Mouse (Mus musculus): ENCODE measurements around the gene Tfb2m.

Gene Tfb2m

DNA sequence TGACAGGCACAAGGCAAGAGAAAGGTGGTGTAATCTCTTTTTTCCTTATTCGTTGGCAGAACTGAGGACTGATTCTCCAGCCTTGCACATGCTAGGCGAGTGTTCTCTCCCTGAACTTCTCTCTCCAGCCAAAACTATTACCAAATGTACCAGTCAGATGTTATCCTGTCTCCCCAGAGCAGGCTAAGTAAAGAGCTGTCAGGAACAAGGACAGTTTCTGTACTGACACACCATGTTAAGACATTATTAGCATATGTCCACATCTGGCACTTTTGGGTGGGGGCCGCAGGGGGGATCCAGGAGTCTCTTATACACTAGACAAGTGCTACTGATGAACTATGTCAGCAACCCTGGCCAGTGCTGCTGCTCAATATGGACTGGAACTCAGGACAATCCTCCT is 10.9 kb upstream of the Tfb2m start:
- DNase-seq (ENCODE audit: low spot score), result no peak

- no peak for DNase-seq (ENCODE audit: low spot score)
Observed at GRCm38 (mm10) chr1:179553949-179554347, 7.9 kb upstream of the Tfb2m start.

GRCm38 (mm10) chr1:179553197-179553948 is 7.3 kb upstream of the Tfb2m start:
- DNase-seq (ENCODE audit: low spot score), result no peak

GRCm38 (mm10) chr1:179552751-179553150 is 6.7 kb upstream of the Tfb2m start:
- DNase-seq (ENCODE audit: low spot score), result no peak

DNA sequence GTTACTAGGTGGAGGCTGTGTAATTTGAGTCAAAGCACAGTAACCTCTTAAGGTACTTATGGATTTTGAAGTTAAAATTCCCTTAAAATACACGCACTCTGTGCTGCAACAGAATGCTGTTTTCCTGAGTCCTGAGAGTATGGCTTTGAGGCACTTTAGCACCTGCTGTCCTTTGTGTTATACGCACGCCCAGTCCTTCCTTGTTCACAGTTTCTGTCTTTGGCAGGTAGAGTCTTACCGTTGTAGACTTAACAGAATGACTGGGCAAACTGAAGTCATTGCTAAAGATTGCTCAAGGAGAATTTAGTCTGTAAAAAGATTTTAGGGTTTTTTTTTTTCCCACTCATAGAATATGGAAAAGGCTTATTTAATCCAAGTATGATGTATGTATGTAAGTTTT is 5.9 kb upstream of the Tfb2m start:
- DNase-seq (ENCODE audit: low spot score), result no peak

- no peak for DNase-seq (ENCODE audit: low spot score)
Observed at GRCm38 (mm10) chr1:179551336-179551735, 5.3 kb upstream of the Tfb2m start.

DNA sequence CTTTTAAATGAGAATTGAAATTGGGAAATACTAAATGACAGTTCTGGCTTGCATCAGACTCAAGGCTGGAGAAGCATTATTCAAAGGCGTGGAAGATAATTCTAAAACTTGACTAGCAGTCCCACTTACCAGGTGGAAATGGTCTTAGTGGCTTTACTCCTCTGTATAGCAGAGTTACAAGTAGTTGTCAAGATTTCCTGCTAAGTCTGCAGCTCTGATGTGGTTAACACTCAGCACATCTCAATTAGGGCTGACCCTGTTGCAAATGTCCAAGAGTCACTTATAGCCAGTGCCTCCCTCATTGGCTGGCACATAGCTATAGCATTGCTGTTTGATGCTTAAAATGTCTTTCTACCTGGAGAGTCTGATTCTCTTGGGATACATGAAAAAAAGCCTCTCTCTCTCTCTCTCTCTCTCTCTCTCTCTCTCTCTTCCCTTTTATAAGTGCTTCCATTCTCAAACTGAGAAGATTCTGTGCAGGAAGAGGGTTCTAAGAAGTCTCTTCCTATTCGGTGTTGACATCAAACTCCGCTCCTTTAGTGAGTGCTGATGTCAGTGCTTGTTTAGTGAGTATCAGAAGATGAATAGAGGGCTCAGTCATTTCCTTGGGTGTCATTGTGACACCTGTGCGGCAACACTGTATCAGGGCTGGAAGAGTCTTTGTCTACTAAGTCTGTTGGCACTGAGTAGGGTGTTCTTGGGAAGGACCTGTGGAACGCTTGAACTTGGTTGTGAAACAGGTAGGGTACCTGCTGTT is 3.1 kb upstream of the Tfb2m start:
- no peak for DNase-seq (ENCODE audit: low spot score)

- no peak for DNase-seq (ENCODE audit: low spot score)
Observed at GRCm38 (mm10) chr1:179548220-179548619, 2.2 kb upstream of the Tfb2m start.

DNA sequence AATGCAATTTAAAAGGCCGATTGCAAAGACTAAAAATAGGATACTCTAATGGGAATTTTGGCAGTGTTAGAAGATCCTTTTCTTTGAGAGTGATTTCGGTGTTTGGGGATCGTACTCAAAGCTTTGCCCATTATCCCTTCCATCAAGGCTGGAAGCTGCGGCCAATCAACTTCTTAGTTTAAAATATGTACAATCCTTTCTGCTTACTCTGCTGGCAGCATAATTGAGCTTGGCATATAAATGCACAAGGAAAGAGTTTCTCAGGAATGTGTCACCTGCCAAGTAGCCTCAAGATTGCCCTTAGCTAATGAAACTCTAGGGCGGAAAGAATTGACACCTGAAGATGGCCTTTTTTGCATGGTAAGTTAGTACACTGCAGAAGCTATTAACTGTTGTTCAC is 1.1 kb upstream of the Tfb2m start:
- no peak for DNase-seq (ENCODE audit: low spot score)

DNA sequence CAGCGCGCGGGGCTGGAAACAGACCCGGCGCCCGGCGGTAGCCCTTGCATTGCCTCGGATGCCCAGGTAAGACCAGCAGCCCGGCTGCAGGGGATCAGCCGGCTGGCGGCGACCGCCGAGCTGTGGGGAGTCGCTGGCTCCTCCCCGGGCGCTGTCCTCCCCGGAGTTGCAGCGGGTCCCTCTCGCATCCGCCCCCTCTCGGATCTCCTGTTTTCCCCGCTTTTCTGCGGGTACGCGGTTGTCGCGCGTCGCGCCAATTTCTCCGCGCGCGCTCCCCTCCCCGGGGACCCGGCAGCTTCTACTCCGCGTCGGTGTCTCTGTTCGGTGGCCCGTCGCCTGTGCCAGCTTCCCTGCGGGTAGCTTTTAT is 467 bp upstream of the Tfb2m start:
- DNase-seq (ENCODE audit: low spot score), result no peak

DNA sequence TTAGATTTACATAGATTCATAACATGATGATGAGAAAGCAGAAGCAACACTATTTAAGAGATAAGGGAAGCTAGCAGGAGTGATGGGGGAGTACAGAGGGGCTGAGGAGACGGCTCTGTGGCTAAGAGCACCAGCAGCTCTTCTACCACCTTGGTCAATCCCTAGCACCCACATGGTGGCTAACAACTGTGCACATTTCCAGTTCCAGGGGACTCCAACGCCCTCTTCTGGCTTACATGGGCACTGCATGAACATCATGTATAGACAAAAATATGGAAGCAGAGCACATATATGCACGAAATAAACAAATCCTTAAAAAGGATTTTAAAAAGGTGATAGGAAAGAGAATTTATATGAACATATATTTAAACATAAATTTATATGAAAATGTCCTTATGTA is 4.6 kb downstream of the Tfb2m start:
- no peak for DNase-seq (ENCODE audit: low spot score)

DNA sequence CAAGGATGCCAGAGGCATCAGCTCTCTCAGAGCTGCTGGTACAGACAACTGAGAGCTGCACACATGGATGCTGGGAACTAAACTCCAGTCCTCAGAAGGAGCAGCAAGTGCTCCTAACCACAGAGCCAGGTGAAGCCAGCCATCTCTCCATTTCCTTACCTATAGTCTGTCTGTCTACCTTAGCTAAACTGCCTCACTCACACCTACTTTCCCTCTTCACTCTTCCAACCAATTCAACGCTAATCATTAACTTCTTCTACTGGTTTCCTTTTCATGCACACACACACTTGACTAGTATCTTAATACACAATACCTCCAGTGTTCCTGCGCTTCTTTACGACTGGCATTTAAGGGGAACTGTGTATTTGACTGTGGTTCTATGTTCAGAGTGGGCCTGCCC is 6.2 kb downstream of the Tfb2m start:
- DNase-seq (ENCODE audit: low spot score), result no peak

DNA sequence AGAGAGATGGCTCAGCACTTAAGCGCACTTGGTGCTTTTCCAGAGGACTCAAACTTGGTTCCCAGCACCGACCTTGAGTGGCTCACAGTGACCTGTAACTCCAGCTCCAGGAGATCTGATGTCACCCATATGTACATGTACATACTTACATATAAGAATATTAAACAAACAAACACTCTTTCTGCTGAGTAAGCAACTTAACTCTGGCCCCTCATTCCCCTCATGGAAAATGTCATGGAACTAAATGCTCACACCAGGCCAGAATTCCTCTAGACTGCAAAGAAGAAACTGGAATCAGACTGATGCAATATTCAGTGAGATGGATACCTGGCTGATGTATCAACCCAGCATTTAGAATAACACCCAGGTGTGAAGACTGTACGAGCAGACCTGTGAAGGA is 7.0 kb downstream of the Tfb2m start:
- DNase-seq (ENCODE audit: low spot score), result no peak

DNA sequence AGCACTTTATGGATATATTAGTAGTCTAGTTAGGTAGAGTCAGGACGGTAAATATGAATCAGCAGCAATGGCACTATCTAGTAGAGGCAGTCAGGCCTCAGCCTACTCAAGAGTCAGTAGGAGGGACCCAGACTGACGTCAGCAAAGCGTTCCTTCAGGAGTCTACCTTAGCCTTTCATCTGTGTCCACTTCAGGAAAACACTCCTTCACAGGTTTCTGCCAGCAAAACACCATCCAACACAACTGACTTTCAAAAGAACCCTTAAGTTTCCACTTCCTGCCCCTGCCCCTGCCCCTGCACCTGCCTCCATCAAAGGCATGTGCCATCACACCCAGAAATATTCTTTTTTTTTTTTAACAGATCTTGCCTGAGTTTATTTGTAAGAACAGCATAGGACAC is 26.2 kb downstream of the Tfb2m start:
- no peak for DNase-seq (ENCODE audit: low spot score)

DNA sequence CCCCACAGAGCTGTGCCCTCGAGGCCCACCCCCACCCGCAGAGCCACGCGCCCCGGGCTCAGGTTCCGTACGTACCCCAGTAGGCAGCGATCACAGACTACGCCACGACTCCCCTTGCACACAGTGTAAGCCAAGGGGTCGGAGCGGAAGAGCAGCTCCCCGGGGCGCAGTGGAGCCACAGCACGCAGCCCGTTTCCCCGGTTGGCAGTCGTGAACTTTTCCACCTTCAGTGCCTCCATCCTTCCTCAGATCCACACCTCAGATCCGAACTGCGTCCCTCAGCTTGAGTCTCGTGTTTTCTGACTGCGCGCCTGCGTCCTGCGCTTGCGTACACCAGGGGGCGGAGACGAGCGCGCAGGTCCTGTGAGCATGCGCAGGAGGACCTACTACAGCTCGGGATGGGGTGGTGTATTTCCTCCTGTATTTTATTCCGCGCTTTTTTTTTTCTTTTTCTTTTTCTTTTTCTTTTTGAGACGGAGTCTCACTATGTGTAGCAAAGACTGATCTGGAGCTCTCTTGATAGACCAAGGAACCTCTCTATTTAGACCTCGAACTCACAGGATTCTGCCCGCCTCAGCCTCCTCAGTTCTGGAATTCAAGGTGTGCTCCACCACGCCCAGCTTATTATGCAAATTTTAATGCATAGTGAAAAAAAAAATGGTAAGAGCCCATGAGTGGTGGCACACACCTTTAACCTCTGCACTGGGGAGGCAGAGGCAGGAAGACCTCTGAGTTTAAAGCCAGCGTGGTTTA is 28.2 kb downstream of the Tfb2m start, which contains the start of gene Smyd3:
Gene Smyd3, minus strand, starts transcription at position 329 of the 753 bp plus-strand sequence.
- peak; percentile 78 for DNase-seq (ENCODE audit: low spot score)

DNA sequence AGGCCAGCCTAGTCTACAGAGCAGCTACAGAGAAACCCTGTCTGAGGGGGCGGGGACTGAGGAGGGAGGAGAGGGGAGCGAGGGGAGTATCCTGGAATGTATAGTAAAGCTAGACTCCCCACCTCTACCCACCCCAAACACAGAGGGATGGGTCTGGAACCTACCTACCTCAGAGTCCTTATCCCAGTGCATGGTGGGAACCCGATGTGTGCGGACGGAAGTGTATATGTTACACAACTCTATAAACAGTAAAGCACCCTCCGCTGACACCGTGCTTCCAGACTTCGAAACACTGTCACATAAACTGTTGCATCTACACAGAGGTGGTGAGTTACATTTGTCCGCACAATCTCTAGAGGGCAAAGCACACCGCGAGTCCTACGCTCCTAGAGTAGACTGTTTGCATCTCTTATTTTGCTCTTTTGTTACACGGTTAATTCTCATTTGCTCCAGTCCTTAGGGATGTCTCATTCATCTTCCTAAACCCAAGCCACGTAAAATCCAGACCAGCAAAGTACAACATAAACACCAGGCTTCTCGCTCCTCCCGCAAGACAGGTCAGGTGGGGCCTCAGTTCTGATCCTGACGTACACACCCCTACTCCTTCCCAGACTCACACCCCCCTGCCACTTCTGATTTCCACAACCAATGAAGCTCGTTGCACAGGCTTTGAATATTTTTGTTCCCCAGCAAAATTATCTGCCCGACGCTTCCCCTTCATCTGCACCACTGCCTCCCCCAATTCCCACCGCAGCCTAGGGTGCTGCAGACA is 28.9 kb downstream of the Tfb2m start:
- DNase-seq (ENCODE audit: low spot score), result peak; percentile 7

DNA sequence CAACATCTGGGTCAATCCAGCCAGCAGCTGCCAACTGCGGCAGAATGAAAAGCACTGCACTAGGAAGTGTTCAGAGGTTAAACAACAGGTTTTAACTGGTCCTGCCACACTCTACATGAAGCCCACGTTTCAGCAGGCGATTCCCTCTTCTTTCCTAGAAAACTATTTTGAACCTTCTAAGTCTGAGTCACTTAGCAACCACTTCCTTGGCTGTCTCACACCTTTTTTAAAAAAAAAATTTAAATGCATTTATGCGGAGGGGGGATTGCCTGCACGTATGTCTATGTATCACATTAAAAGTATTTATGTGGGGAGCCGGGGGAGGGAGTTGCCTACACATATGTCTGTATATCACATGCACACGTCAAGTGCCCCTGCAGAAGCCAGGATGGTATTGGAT is 34.2 kb downstream of the Tfb2m start:
- DNase-seq (ENCODE audit: low spot score), result no peak

- no peak for DNase-seq (ENCODE audit: low spot score)
Observed at GRCm38 (mm10) chr1:179510546-179511340, 35.3 kb downstream of the Tfb2m start.

DNA sequence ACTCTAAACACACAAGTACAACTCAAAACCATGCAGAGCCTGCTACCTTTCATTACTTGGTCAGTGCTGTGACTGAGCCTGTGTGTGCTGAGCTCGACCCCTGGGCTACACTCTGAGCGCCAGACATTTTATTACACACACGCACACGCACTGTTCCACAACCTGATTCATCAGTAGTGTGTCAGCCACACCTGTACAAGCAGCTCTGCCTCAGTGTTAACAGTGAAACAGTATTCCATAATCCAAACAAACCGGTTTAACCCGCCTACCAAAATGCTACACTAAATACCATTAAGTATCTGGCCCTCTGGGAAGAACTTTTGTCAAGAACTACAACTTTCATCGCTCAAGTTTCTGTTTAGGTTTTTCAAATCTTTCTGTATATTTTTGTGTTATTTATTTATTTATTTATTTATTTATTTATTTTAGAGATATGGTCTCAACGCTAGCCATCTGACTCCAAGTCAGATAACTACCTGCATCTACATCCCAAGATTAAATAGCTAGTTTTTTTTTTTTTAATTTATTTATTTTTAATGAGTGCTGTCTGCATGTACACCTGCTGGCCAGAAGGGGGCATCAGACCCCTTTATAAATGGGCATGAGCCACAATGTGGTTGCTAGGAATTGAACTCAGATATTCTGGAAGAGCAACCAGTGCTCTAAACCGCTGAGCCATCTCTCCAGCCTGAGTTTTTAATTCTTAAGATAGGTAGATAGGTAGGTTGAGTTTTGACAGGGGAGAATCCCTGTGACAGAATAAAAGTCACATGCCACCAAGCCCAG is 39.3 kb downstream of the Tfb2m start:
- DNase-seq (ENCODE audit: low spot score), result no peak

GRCm38 (mm10) chr1:179502565-179502964 is 43.5 kb downstream of the Tfb2m start:
- DNase-seq (ENCODE audit: low spot score), result no peak

GRCm38 (mm10) chr1:179499257-179499656 is 46.8 kb downstream of the Tfb2m start:
- DNase-seq (ENCODE audit: low spot score), result no peak
